Mouse (Mus musculus): ENCODE measurements around the gene Slc9a9.

The Slc9a9 gene

GRCm38 (mm10) chr9:94833836-94834235 lies 164.1 kb downstream of the Slc9a9 start:
- no peak for DNase-seq (ENCODE audit: extremely low spot score, low read depth, low spot score)

- DNase-seq (ENCODE audit: extremely low spot score, low read depth, low spot score) = no peak
Measured at GRCm38 (mm10) chr9:94837384-94837783, 167.7 kb downstream of the Slc9a9 start.

- no peak for DNase-seq (ENCODE audit: extremely low spot score, low read depth, low spot score)
Measured at GRCm38 (mm10) chr9:94838479-94839031, 168.8 kb downstream of the Slc9a9 start.

GRCm38 (mm10) chr9:94839204-94839603 lies 169.5 kb downstream of the Slc9a9 start:
- DNase-seq (ENCODE audit: extremely low spot score, low read depth, low spot score) = no peak

- no peak for DNase-seq (ENCODE audit: extremely low spot score, low read depth, low spot score)
Measured at GRCm38 (mm10) chr9:94840398-94840797, 170.7 kb downstream of the Slc9a9 start.

- DNase-seq (ENCODE audit: extremely low spot score, low read depth, low spot score) = no peak
Measured at GRCm38 (mm10) chr9:94840972-94841371, 171.3 kb downstream of the Slc9a9 start.

- no peak for DNase-seq (ENCODE audit: extremely low spot score, low read depth, low spot score)
Measured at GRCm38 (mm10) chr9:94844176-94844575, 174.5 kb downstream of the Slc9a9 start.

GRCm38 (mm10) chr9:94847624-94848023 lies 177.9 kb downstream of the Slc9a9 start:
- no peak for DNase-seq (ENCODE audit: extremely low spot score, low read depth, low spot score)

GRCm38 (mm10) chr9:94851550-94851949 lies 181.8 kb downstream of the Slc9a9 start:
- no peak for DNase-seq (ENCODE audit: extremely low spot score, low read depth, low spot score)

- no peak for DNase-seq (ENCODE audit: extremely low spot score, low read depth, low spot score)
Measured at GRCm38 (mm10) chr9:94856093-94856492, 186.4 kb downstream of the Slc9a9 start.

- DNase-seq (ENCODE audit: extremely low spot score, low read depth, low spot score) = no peak
Measured at GRCm38 (mm10) chr9:94868557-94868956, 198.8 kb downstream of the Slc9a9 start.

GRCm38 (mm10) chr9:94869023-94869799 lies 199.5 kb downstream of the Slc9a9 start:
- no peak for DNase-seq (ENCODE audit: extremely low spot score, low read depth, low spot score)

- no peak for DNase-seq (ENCODE audit: extremely low spot score, low read depth, low spot score)
Measured at GRCm38 (mm10) chr9:94882517-94882916, 212.8 kb downstream of the Slc9a9 start.

GRCm38 (mm10) chr9:94883435-94883834 lies 213.7 kb downstream of the Slc9a9 start:
- DNase-seq (ENCODE audit: extremely low spot score, low read depth, low spot score) = no peak

GRCm38 (mm10) chr9:94885151-94885550 lies 215.4 kb downstream of the Slc9a9 start:
- no peak for DNase-seq (ENCODE audit: extremely low spot score, low read depth, low spot score)

- no peak for DNase-seq (ENCODE audit: extremely low spot score, low read depth, low spot score)
Measured at GRCm38 (mm10) chr9:94889647-94890046, 219.9 kb downstream of the Slc9a9 start.

- no peak for DNase-seq (ENCODE audit: extremely low spot score, low read depth, low spot score)
Measured at GRCm38 (mm10) chr9:94895882-94896281, 226.2 kb downstream of the Slc9a9 start.

GRCm38 (mm10) chr9:94904180-94904579 lies 234.5 kb downstream of the Slc9a9 start:
- no peak for DNase-seq (ENCODE audit: extremely low spot score, low read depth, low spot score)

- no peak for DNase-seq (ENCODE audit: extremely low spot score, low read depth, low spot score)
Measured at GRCm38 (mm10) chr9:94907020-94907610, 237.4 kb downstream of the Slc9a9 start.

GRCm38 (mm10) chr9:94912071-94912470 lies 242.4 kb downstream of the Slc9a9 start:
- no peak for DNase-seq (ENCODE audit: extremely low spot score, low read depth, low spot score)

- no peak for DNase-seq (ENCODE audit: extremely low spot score, low read depth, low spot score)
Measured at GRCm38 (mm10) chr9:94922062-94922461, 252.4 kb downstream of the Slc9a9 start.

GRCm38 (mm10) chr9:94925845-94926244 lies 256.1 kb downstream of the Slc9a9 start:
- DNase-seq (ENCODE audit: extremely low spot score, low read depth, low spot score) = no peak

Measured in hindlimb bud, embryonic 11.5 days (tissue).